Mouse (Mus musculus): ENCODE results near the gene Soga1. TPM values are rescaled to one million over a fixed set of nuclear protein-coding genes. Genes with fewer than 3 reads are reported as not detected.
A peak's percentile ranks its signal among the peaks of the same experiment; 100 is the strongest.

The Soga1 gene
- polyA plus RNA-seq, 1 experiment from 2014 or later: 6.3 TPM

- no peak overlapping the region for H3K4me2 ChIP-seq (replicated peaks; ENCODE audit: low read depth, low read length)
- H3K9ac ChIP-seq (ENCODE audit: low read depth, low read length): no peak overlapping the region; the same call in 1 of the 2 replicates
- ATAC-seq (ENCODE audit: low FRiP score, low TSS enrichment): 0 out of 2 replicates have a peak, but pooled peaks have one; percentile 18
- H3K27me3 ChIP-seq (ENCODE audit: control insufficient read depth, insufficient read depth, low read length): no peaks in the 10 kb centered on the region
- peaks cover 13% of the 10 kb centered on the region; the same call in 1 of the 2 replicates for H3K36me3 ChIP-seq (ENCODE audit: control insufficient read depth, insufficient read depth, low read length)
- H3K4me3 ChIP-seq (ENCODE audit: low read length): no peak overlapping the region
- H3K27ac ChIP-seq (ENCODE audit: low read depth, low read length): peak overlapping the region; percentile 51; the same call in 1 of the 2 replicates
- 52% methylated on average over 9 of the region's 9 CpGs for WGBS
- H3K9me3 ChIP-seq (ENCODE audit: control insufficient read depth, low read length): no peaks in the 10 kb centered on the region
- peaks cover 62% of the 10 kb centered on the region for H3K4me1 ChIP-seq (ENCODE audit: control insufficient read depth, insufficient read depth, low read length)
These were observed 8.7 kb downstream of the Soga1 start for GRCm38 (mm10) chr2:157070365-157070764.

DNA sequence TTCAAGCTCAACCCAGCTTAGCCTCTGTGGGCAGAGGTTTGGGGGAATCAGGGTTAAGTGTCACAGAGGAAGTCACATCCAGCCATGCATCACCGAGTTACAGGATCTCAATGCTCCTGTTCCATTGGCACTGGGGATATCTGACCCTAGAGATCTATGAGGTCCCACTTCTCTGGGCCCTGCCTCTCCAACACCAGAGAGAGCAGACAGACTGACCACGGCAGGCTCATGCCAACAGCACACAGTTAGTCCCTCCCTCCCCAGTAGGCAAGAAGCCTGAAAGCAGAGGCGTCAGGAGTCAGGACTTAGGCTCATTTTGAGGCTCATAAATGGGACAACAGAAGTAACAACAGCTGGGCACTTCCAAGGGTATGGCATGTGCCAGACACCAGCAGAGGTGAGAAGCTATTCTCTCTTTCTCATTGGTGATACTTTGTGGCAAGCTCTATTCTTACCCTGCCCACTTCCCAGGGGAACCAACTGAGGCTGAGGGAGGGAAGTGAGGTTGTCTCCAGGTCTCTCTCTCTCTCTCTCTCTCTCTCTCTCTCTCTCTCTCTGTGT, 9.2 kb downstream of the Soga1 start:
- 22% methylated on average over 3 of the region's 3 CpGs for WGBS
- H3K9me3 ChIP-seq (ENCODE audit: control insufficient read depth, low read length): no peaks in the 10 kb centered on the region
- H3K27me3 ChIP-seq (ENCODE audit: control insufficient read depth, insufficient read depth, low read length): no peaks in the 10 kb centered on the region
- no peak overlapping the region for H3K4me2 ChIP-seq (replicated peaks; ENCODE audit: low read depth, low read length)
- peak overlapping the region; percentile 5; the same call in 1 of the 2 replicates for H3K9ac ChIP-seq (ENCODE audit: low read depth, low read length)
- ATAC-seq (ENCODE audit: low FRiP score, low TSS enrichment): no peak
- peaks cover 62% of the 10 kb centered on the region for H3K4me1 ChIP-seq (ENCODE audit: control insufficient read depth, insufficient read depth, low read length)
- H3K36me3 ChIP-seq (ENCODE audit: control insufficient read depth, insufficient read depth, low read length): peaks cover 13% of the 10 kb centered on the region; the same call in 1 of the 2 replicates
- H3K4me3 ChIP-seq (ENCODE audit: low read length): no peak overlapping the region
- H3K27ac ChIP-seq (ENCODE audit: low read depth, low read length): peak overlapping the region; percentile 45; the same call in 1 of the 2 replicates

DNA sequence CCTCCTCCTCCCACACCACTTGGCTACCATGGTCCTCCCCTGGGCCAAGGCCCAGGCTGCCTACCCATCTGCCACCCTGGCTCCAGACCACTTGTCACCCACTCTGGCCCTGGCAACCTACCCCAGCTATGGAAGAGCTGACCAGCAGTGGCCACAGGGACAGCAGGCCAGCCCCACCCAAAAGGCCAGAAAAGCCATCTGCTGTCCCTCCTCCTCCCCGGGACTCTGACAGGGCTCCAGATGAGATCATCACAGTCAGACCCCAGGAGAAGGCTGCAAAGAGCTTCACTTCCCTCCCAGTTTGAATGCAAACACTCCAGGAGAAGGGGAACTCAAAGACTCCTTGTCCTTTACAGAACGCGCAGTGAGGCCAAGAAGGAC, 9.7 kb downstream of the Soga1 start:
- H3K36me3 ChIP-seq (ENCODE audit: control insufficient read depth, insufficient read depth, low read length): peaks cover 13% of the 10 kb centered on the region; the same call in 1 of the 2 replicates
- H3K9ac ChIP-seq (ENCODE audit: low read depth, low read length): no peak overlapping the region; the same call in 1 of the 2 replicates
- no peak overlapping the region for H3K4me2 ChIP-seq (replicated peaks; ENCODE audit: low read depth, low read length)
- peak overlapping the region; percentile 45; the same call in 1 of the 2 replicates for H3K27ac ChIP-seq (ENCODE audit: low read depth, low read length)
- H3K4me1 ChIP-seq (ENCODE audit: control insufficient read depth, insufficient read depth, low read length): peaks cover 62% of the 10 kb centered on the region
- H3K4me3 ChIP-seq (ENCODE audit: low read length): no peak overlapping the region
- no peaks in the 10 kb centered on the region for H3K27me3 ChIP-seq (ENCODE audit: control insufficient read depth, insufficient read depth, low read length)
- no peak for ATAC-seq (ENCODE audit: low FRiP score, low TSS enrichment)
- no peaks in the 10 kb centered on the region for H3K9me3 ChIP-seq (ENCODE audit: control insufficient read depth, low read length)
- WGBS: 48% methylated on average over 3 of the region's 3 CpGs

DNA sequence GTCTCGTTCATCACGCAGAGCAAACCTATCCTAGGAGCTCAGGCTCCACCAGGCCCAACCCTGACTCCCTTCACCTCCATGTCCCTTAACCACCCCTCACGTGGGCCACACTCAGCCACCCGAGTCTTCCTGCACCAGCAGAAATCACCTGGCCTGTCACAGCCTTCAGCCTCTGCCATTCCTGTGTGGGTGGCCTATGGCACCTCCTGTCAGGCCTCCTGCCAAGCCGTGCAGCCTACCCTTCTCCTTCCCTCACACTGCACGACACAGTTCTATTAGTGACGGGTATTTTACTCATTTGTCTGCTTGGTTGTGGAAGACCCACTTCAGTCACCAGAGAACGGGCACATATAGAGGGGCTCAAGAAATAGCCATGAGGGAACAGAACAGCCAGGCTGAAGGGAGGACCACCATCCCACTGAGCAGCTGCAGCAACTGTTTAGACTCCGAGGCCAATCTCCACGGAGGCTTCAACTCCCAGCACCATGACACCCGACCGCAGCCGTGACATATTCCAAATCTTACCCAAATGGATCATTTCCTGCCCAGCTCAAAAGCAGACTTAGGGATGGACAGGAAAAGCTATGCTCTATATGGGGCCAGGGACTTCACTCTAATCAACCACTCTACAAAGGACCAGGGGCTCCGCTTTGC, 10.2 kb downstream of the Soga1 start:
- 68% methylated on average over 14 of the region's 14 CpGs for WGBS
- no peak overlapping the region for H3K4me2 ChIP-seq (replicated peaks; ENCODE audit: low read depth, low read length)
- peaks cover 64% of the 10 kb centered on the region for H3K4me1 ChIP-seq (ENCODE audit: control insufficient read depth, insufficient read depth, low read length)

GRCm38 (mm10) chr2:157066731-157067430, 12.2 kb downstream of the Soga1 start:
- no peaks in the 10 kb centered on the region for H3K27me3 ChIP-seq (ENCODE audit: control insufficient read depth, insufficient read depth, low read length)
- H3K27ac ChIP-seq (ENCODE audit: low read depth, low read length): no peak overlapping the region
- 84% methylated on average over 7 of the region's 7 CpGs for WGBS
- H3K9me3 ChIP-seq (ENCODE audit: control insufficient read depth, low read length): no peaks in the 10 kb centered on the region
- H3K4me2 ChIP-seq (replicated peaks; ENCODE audit: low read depth, low read length): no peak overlapping the region
- ATAC-seq (ENCODE audit: low FRiP score, low TSS enrichment): no peak
- H3K9ac ChIP-seq (ENCODE audit: low read depth, low read length): no peak overlapping the region
- no peaks in the 10 kb centered on the region; the same call in 1 of the 2 replicates for H3K36me3 ChIP-seq (ENCODE audit: control insufficient read depth, insufficient read depth, low read length)
- no peak overlapping the region for H3K4me3 ChIP-seq (ENCODE audit: low read length)
- H3K4me1 ChIP-seq (ENCODE audit: control insufficient read depth, insufficient read depth, low read length): peaks cover 55% of the 10 kb centered on the region

More for the DNA sequence above, 10.2 kb downstream of the Soga1 start:
- ATAC-seq (ENCODE audit: low FRiP score, low TSS enrichment): no peak
- H3K27ac ChIP-seq (ENCODE audit: low read depth, low read length): peak overlapping the region; percentile 45; the same call in 1 of the 2 replicates
- H3K9ac ChIP-seq (ENCODE audit: low read depth, low read length): no peak overlapping the region
- no peaks in the 10 kb centered on the region for H3K9me3 ChIP-seq (ENCODE audit: control insufficient read depth, low read length)
- no peak overlapping the region for H3K4me3 ChIP-seq (ENCODE audit: low read length)
- H3K36me3 ChIP-seq (ENCODE audit: control insufficient read depth, insufficient read depth, low read length): peaks cover 13% of the 10 kb centered on the region; the same call in 1 of the 2 replicates
- no peaks in the 10 kb centered on the region for H3K27me3 ChIP-seq (ENCODE audit: control insufficient read depth, insufficient read depth, low read length)

GRCm38 (mm10) chr2:157065879-157066226, 13.2 kb downstream of the Soga1 start:
- 0 out of 2 replicates have a peak overlapping the region, but pooled peaks have one; percentile 11 for H3K27ac ChIP-seq (ENCODE audit: low read depth, low read length)
- H3K9ac ChIP-seq (ENCODE audit: low read depth, low read length): 0 out of 2 replicates have a peak overlapping the region, but pooled peaks have one; percentile 7
- no peaks in the 10 kb centered on the region for H3K9me3 ChIP-seq (ENCODE audit: control insufficient read depth, low read length)
- peaks cover 3% of the 10 kb centered on the region; the same call in 1 of the 2 replicates for H3K36me3 ChIP-seq (ENCODE audit: control insufficient read depth, insufficient read depth, low read length)
- ATAC-seq (ENCODE audit: low FRiP score, low TSS enrichment): no peak
- peaks cover 47% of the 10 kb centered on the region for H3K4me1 ChIP-seq (ENCODE audit: control insufficient read depth, insufficient read depth, low read length)
- H3K4me3 ChIP-seq (ENCODE audit: low read length): no peak overlapping the region
- no peak overlapping the region for H3K4me2 ChIP-seq (replicated peaks; ENCODE audit: low read depth, low read length)
- 75% methylated on average over 7 of the region's 7 CpGs for WGBS
- H3K27me3 ChIP-seq (ENCODE audit: control insufficient read depth, insufficient read depth, low read length): no peaks in the 10 kb centered on the region

DNA sequence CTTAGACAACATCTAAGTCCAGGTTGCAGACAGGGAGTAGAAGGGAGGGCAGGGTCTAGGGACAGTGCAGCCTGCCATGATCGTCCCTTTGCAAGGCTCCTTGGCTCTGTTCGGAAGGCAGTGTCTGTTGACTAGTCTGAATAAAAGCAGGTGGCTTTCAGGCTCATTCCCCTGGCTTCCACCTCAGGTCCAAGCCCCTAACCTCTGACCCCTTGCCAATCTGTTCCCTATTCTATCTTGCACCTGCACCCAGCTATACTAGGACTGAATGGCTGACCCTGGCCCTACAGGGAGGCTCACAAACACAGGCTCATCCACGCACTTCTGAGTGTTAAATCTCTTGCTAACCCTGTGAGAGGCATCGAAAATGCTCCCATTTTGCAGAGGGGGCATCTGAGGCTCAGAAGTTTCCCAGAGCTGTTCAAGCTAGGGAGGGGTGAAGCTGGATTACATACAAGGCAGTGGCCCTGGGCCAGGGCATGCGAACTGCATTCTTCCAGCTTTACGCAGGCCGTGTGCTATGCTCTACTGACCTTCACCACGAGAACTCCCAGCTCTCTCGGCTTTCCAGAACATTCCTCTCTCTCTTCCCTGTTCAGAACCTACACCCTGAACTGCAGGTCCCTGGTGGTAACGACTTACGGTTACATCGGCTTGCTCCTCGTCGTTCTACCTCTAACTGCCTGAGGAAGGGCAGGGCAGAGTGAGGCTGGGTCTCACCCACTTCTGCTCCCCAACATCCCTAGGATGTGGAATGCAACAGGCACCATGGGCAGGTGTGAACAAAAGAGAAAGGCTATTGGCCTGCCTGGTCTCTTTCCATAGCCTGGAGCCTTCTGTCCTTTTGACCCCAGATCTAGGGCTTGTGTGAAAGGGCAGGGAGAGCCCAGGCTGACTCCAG, 13.8 kb downstream of the Soga1 start:
- Histone ChIP-seq H3K4me3 (ENCODE audit: low read length) (no peak overlapping the region), H3K9ac (ENCODE audit: low read depth, low read length) (no peak overlapping the region), H3K9me3 (ENCODE audit: control insufficient read depth, low read length) (no peaks in the 10 kb centered on the region), H3K4me2 (replicated peaks; ENCODE audit: low read depth, low read length) (no peak overlapping the region), H3K27ac (ENCODE audit: low read depth, low read length) (no peak overlapping the region), H3K27me3 (ENCODE audit: control insufficient read depth, insufficient read depth, low read length) (no peaks in the 10 kb centered on the region), H3K36me3 (ENCODE audit: control insufficient read depth, insufficient read depth, low read length) (peaks cover 4% of the 10 kb centered on the region), H3K4me1 (ENCODE audit: control insufficient read depth, insufficient read depth, low read length) (peaks cover 40% of the 10 kb centered on the region)
- no peak for ATAC-seq (ENCODE audit: low FRiP score, low TSS enrichment)
- WGBS: 71% methylated on average over 14 of the region's 14 CpGs

GRCm38 (mm10) chr2:157064136-157064535, 14.9 kb downstream of the Soga1 start:
- Histone ChIP-seq H3K4me2 (replicated peaks; ENCODE audit: low read depth, low read length) (no peak overlapping the region), H3K9ac (ENCODE audit: low read depth, low read length) (peak overlapping the region; percentile 34; the same call in 1 of the 2 replicates), H3K4me1 (ENCODE audit: control insufficient read depth, insufficient read depth, low read length) (peaks cover 37% of the 10 kb centered on the region), H3K36me3 (ENCODE audit: control insufficient read depth, insufficient read depth, low read length) (peaks cover 15% of the 10 kb centered on the region), H3K27ac (ENCODE audit: low read depth, low read length) (no peak overlapping the region), H3K4me3 (ENCODE audit: low read length) (no peak overlapping the region), H3K9me3 (ENCODE audit: control insufficient read depth, low read length) (no peaks in the 10 kb centered on the region), H3K27me3 (ENCODE audit: control insufficient read depth, insufficient read depth, low read length) (no peaks in the 10 kb centered on the region)
- no peak for ATAC-seq (ENCODE audit: low FRiP score, low TSS enrichment)
- 80% methylated on average over 7 of the region's 7 CpGs for WGBS
